Mouse (Mus musculus): Measurements from ENCODE around the gene Pax3.

DNA sequence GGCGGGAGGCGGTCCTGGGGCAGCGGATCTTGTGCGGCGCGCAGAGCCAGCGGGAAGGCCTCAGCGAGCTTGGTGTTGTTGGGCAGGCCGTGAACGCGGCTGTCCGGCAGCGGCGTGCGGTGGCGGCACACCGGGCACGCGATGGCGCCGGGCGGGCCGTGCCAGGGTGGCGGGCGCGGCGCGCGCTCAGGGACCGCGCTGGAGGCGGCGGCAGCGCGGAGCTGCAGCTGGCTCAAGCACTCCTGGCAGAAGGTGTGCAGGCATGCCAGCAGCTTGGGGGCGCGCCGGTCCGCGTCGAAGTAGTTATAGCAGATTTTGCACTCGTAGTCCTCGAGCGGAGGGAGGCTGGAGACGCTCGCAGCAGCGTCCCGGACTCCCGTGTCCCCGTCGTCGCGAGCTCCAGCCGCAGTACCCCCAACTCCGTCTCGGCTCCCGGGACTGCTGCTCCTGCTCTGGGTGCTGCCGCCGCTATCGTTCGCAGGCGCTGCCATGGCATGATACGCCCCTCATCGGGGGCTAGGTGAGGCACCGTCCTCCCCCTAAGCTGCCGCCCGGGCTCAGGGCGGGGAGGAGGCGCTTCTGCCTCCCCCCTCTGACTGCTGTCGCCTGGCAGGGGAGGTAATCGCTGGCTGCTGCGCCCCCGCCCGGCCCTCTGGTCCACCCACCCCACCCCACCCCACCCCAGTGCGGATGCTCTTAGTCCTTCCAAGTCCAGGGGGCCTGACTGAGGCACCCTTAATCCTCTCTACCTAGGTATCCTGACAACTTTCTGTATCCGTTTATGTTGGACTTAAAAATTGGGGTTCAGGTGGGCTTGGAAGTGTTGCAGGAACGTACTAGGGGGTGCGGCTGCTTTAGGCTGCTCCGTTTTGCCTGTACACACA, 20.5 kb upstream of the Pax3 start:
- TF ChIP-seq CTCF (IDR thresholded peaks at IDR 0.05; ENCODE audit: borderline replicate concordance, insufficient read depth, low read length) (peak; percentile 32; the same call in 1 of the 2 replicates), POLR2A (IDR thresholded peaks at IDR 0.05; ENCODE audit: low read depth, low read length) (no peak)
